In the genomic region with DNA sequence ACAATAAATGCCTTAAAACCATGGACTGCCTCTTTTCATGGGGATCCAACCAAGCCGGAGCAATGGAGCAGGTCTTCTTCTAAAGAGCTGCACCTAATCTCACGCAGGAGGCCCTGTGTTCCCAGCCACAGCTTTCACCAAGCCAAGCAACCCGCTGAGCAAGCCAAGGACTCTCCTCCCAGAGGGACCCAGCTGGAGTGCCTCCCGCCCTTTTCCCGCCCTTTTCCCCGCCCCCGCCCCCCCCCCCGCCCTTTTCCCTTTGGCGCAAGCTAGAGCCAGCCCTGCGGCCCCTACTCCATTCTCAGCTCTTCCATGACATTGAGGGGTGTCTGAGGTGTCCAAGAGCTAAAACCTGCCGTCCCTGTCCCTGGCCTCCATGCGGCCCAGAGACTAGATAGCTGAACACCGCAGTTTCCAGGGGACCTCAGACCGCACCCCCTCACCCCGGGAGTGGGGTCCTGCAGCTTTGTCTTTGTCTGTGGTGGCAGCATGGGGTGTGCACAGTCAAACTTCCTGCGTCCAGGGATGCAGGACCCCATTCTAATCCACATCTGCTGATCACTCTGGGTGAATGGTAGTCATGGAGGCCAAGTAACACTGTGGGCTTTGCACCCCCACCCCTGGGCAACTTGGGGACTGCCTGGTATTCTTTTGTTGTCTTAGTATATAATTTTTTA, we compare ENCODE assay signal across 10 mouse cellular contexts. TPM values are rescaled to one million over a fixed set of nuclear protein-coding genes. Genes with fewer than 3 reads are reported as not detected.
DNase-seq lines count a peak whose midpoint lies in the region; ATAC-seq lines count a peak whose summit lies in the region.
"Had no signal": no experiment of that assay in that cellular context is flagged by ENCODE, and none has a peak within 500 bp of the region (broad histone marks: within the 10 kb centered on the region; RNA-seq: fewer than 3 reads in every experiment).

No protein-coding gene starts in this region.

- peak overlapping the region; percentile 43 for H3K4me2 ChIP-seq in embryonic facial prominence, embryonic 14.5 days (ENCODE audit: low read depth, low read length)
- peak overlapping the region; percentile 18 for H3K4me2 ChIP-seq in hindbrain, embryonic 15.5 days
- peak overlapping the region; percentile 45 for H3K4me2 ChIP-seq in lung, embryonic 15.5 days

- H3K4me3 ChIP-seq in erythroblast, embryonic 14.5 days (replicated peaks), result peak overlapping the region; percentile 46
- no peak overlapping the region for H3K4me3 ChIP-seq in embryonic facial prominence, embryonic 14.5 days (ENCODE audit: low read depth, low read length)
- H3K4me3 ChIP-seq in hindbrain, embryonic 15.5 days, result no peak overlapping the region
- peak overlapping the region; percentile 21; the same call in 1 of the 2 replicates for H3K4me3 ChIP-seq in lung, embryonic 15.5 days

- H3K27ac ChIP-seq in embryonic facial prominence, embryonic 14.5 days (replicated peaks; ENCODE audit: low read depth, low read length), result no peak overlapping the region
- no peak overlapping the region for H3K27ac ChIP-seq in hindbrain, embryonic 15.5 days (replicated peaks)
- 0 out of 2 replicates have a peak overlapping the region, but pooled peaks have one; percentile 8 for H3K27ac ChIP-seq in lung, embryonic 15.5 days

- no peak for ATAC-seq in erythroblast, adult 5-6 weeks (replicated peaks; ENCODE audit: low FRiP score, poor library complexity, severe bottlenecking)
- 0 out of 2 replicates have a peak, but pooled peaks have one; percentile 22 for ATAC-seq in embryonic facial prominence, embryonic 14.5 days (ENCODE audit: low read depth)
- ATAC-seq in hindbrain, embryonic 15.5 days (ENCODE audit: low FRiP score, low read depth), result no peak
- ATAC-seq in lung, embryonic 15.5 days (ENCODE audit: borderline replicate concordance, extremely low read depth, low FRiP score, low TSS enrichment), result peak; percentile 72

- 24% methylated on average over 11 of the region's 16 CpGs for WGBS in embryonic facial prominence, embryonic 14.5 days
- WGBS in hindbrain, embryonic 15.5 days, result 25% methylated on average over 12 of the region's 16 CpGs
- WGBS in lung, embryonic 15.5 days, result 19% methylated on average over 13 of the region's 16 CpGs

- no peaks in the 10 kb centered on the region for H3K27me3 ChIP-seq in erythroblast, embryonic 14.5 days (ENCODE audit: control insufficient read depth)
- no peaks in the 10 kb centered on the region for H3K27me3 ChIP-seq in embryonic facial prominence, embryonic 14.5 days (replicated peaks; ENCODE audit: control insufficient read depth, insufficient read depth, low read length)
- H3K27me3 ChIP-seq in hindbrain, embryonic 15.5 days, result no peaks in the 10 kb centered on the region
- H3K27me3 ChIP-seq in lung, embryonic 15.5 days, result no peaks in the 10 kb centered on the region

- peaks cover 14% of the 10 kb centered on the region for H3K4me1 ChIP-seq in erythroblast, embryonic 14.5 days (ENCODE audit: control insufficient read depth)
- 0 out of 2 replicates have a peak, but pooled peaks cover 4% of the 10 kb centered on the region for H3K4me1 ChIP-seq in embryonic facial prominence, embryonic 14.5 days (ENCODE audit: control insufficient read depth, insufficient read depth, low read length)
- no peaks in the 10 kb centered on the region for H3K4me1 ChIP-seq in hindbrain, embryonic 15.5 days (replicated peaks)
- peaks cover 14% of the 10 kb centered on the region for H3K4me1 ChIP-seq in lung, embryonic 15.5 days

- peak; percentile 64 for DNase-seq in embryonic facial prominence, embryonic 14.5 days (ENCODE audit: low spot score)
- DNase-seq in ovary, postnatal 36 days (ENCODE audit: low spot score), result no peak
- no peak for DNase-seq in cerebellum, postnatal 4 days (ENCODE audit: low spot score in 2 of 2)
- DNase-seq in right cerebral cortex, postnatal 10 days (ENCODE audit: low spot score in 2 of 2), result no peak

- H3K9me3 ChIP-seq in erythroblast, embryonic 14.5 days (ENCODE audit: control insufficient read depth, low read length), result no peaks in the 10 kb centered on the region
- 0 out of 2 replicates have a peak, but pooled peaks cover 8% of the 10 kb centered on the region for H3K9me3 ChIP-seq in embryonic facial prominence, embryonic 14.5 days (ENCODE audit: control insufficient read depth, low read length)
- no peaks in the 10 kb centered on the region; the same call in 1 of the 2 replicates for H3K9me3 ChIP-seq in hindbrain, embryonic 15.5 days
- no peaks in the 10 kb centered on the region for H3K9me3 ChIP-seq in lung, embryonic 15.5 days

- no peaks in the 10 kb centered on the region for H3K36me3 ChIP-seq in erythroblast, embryonic 14.5 days (ENCODE audit: control insufficient read depth)
- no peaks in the 10 kb centered on the region for H3K36me3 ChIP-seq in embryonic facial prominence, embryonic 14.5 days (ENCODE audit: control insufficient read depth, insufficient read depth, low read length)
- H3K36me3 ChIP-seq in hindbrain, embryonic 15.5 days, result no peaks in the 10 kb centered on the region
- H3K36me3 ChIP-seq in lung, embryonic 15.5 days, result no peaks in the 10 kb centered on the region

- 0 out of 2 replicates have a peak overlapping the region, but pooled peaks have one; percentile 19 for H3K9ac ChIP-seq in embryonic facial prominence, embryonic 14.5 days (ENCODE audit: low read depth, low read length)
- H3K9ac ChIP-seq in hindbrain, embryonic 15.5 days, result no peak overlapping the region
- peak overlapping the region; percentile 20; the same call in 1 of the 2 replicates for H3K9ac ChIP-seq in lung, embryonic 15.5 days

RNA-seq across cellular contexts. Expression of gene Aldh3a2, which starts 33.6 kb away (rescaled TPM):
- 0.12 TPM in 1 of 2 replicates, not detected in the other for polyA plus RNA-seq in erythroblast, embryonic 14.5 days (2012)
- 14.6 and 20.5 TPM in 2 replicates for total RNA-seq in erythroblast, adult 5-6 weeks (2015; ENCODE audit: low replicate concordance)
- 5.0 and 20.4 TPM in 2 replicates for total RNA-seq in erythroblast, adult 5-6 weeks (2017; ENCODE audit: low replicate concordance)
- polyA plus RNA-seq in embryonic facial prominence, embryonic 14.5 days (2014; fragmentation: Nextera tagmentation; extraction: Ambion mirVana), result 36.4 and 37.4 TPM in 2 replicates
- polyA plus RNA-seq in hindbrain, embryonic 15.5 days (2015; fragmentation: Nextera tagmentation; extraction: Ambion mirVana), result 29.3 and 35.4 TPM in 2 replicates
- polyA plus RNA-seq in lung, embryonic 15.5 days (2015; fragmentation: Nextera tagmentation; extraction: Ambion mirVana), result 37.3 and 41.1 TPM in 2 replicates

RNA-seq across cellular contexts. Expression of gene Slc47a2, which starts 41.8 kb away (rescaled TPM):
- polyA plus RNA-seq in erythroblast, embryonic 14.5 days (2012), result not detected in 2 replicates
- not detected in 2 replicates for total RNA-seq in erythroblast, adult 5-6 weeks (2015; ENCODE audit: low replicate concordance)
- total RNA-seq in erythroblast, adult 5-6 weeks (2017; ENCODE audit: low replicate concordance), result not detected in 2 replicates
- 0.29 TPM in 1 of 2 replicates, not detected in the other for polyA plus RNA-seq in embryonic facial prominence, embryonic 14.5 days (2014; fragmentation: Nextera tagmentation; extraction: Ambion mirVana)
- polyA plus RNA-seq in hindbrain, embryonic 15.5 days (2015; fragmentation: Nextera tagmentation; extraction: Ambion mirVana), result 0.38 TPM in 1 of 2 replicates, not detected in the other
- 0.22 and 0.26 TPM in 2 replicates for polyA plus RNA-seq in lung, embryonic 15.5 days (2015; fragmentation: Nextera tagmentation; extraction: Ambion mirVana)
- total RNA-seq: gastrocnemius, adult 8-10 months had no signal
- polyA plus RNA-seq: C2C12 had no signal

Comparison
In these comparisons a context has a peak if more than half of its experiments do, and no peak if none do; other contexts are left out.
1. H3K4me3 ChIP-seq: peak in erythroblast, embryonic 14.5 days (single experiment) and lung, embryonic 15.5 days (single experiment); none in embryonic facial prominence, embryonic 14.5 days (single experiment) and hindbrain, embryonic 15.5 days (single experiment).
2. ATAC-seq: peak in embryonic facial prominence, embryonic 14.5 days (single experiment) and lung, embryonic 15.5 days (single experiment); none in erythroblast, adult 5-6 weeks (single experiment) and hindbrain, embryonic 15.5 days (single experiment).
3. RNA of gene Aldh3a2, which starts 33.6 kb away (polyA plus RNA-seq): 37.3 to 41.1 TPM in lung, embryonic 15.5 days, 36.4 to 37.4 TPM in embryonic facial prominence, embryonic 14.5 days and 29.3 to 35.4 TPM in hindbrain, embryonic 15.5 days; 0.12 TPM in erythroblast, embryonic 14.5 days; every median in the first group is over 10 times any median in the second.
4. Peak in every context shown above with its lines, with median percentiles within 50 percentile points of each other: H3K4me2 ChIP-seq.